ENCODE assay signal across 17 mouse cellular contexts in the genomic region with DNA sequence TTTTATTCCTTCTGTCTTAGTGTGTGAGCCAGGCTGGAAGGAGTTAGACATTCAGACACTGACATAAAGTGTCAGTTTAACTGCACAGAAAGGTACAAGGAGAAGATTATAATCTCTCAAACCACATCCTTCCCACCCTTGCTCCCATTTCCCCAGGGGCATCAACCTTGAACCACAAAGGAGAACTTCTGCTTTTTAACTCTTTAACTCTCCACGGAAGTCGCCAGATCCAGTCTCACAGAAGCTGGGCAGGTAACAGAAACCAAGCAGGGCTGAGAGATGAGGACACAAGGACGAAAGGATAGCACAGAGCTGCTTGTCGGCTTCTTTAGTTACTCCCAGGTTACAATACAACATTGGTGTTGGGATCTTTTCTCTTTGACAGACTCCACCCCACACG.
DNase-seq lines count a peak whose midpoint lies in the region; ATAC-seq lines count a peak whose summit lies in the region.
"Had no signal": no experiment of that assay in that cellular context is flagged by ENCODE, and none has a peak within 500 bp of the region (broad histone marks: within the 10 kb centered on the region; RNA-seq: fewer than 3 reads in every experiment).

No protein-coding gene starts in this region.

- H3K27ac ChIP-seq in midbrain, embryonic 11.5 days (ENCODE audit: low read depth, low read length) = no peak overlapping the region
- no peak overlapping the region for H3K27ac ChIP-seq in midbrain, embryonic 15.5 days
- H3K27ac ChIP-seq: embryonic facial prominence, embryonic 12.5 days; heart, adult 2 months; heart, embryonic 15.5 days; hindbrain, embryonic 10.5 days; layer of hippocampus, adult 2 months had no signal

- intact Hi-C loops in left cerebral cortex, postnatal 10 days (cut with DNase I) = no loop called here

- ATAC-seq in midbrain, embryonic 11.5 days (ENCODE audit: low FRiP score) = no peak
- no peak for ATAC-seq in midbrain, embryonic 15.5 days (replicated peaks)
- peak; percentile 92 to 95 for ATAC-seq in hematopoietic stem cell, adult 5-6 weeks (replicated peaks in 1 of 2; ENCODE audit: insufficient read depth in 1 of 2, low FRiP score in 2 of 2, low TSS enrichment in 1 of 2, low read depth in 1 of 2, poor library complexity in 2 of 2, severe bottlenecking in 2 of 2)

- no peaks in the 10 kb centered on the region for H3K4me1 ChIP-seq in midbrain, embryonic 11.5 days (ENCODE audit: control insufficient read depth, insufficient read depth, low read length)
- no peaks in the 10 kb centered on the region for H3K4me1 ChIP-seq in midbrain, embryonic 15.5 days
- H3K4me1 ChIP-seq: embryonic facial prominence, embryonic 12.5 days; heart, embryonic 15.5 days; hindbrain, embryonic 10.5 days had no signal

- 86% methylated on average over 5 of the region's 5 CpGs for WGBS in midbrain, embryonic 11.5 days
- 88% methylated on average over 5 of the region's 5 CpGs for WGBS in midbrain, embryonic 15.5 days

- no peaks in the 10 kb centered on the region for H3K27me3 ChIP-seq in midbrain, embryonic 11.5 days (ENCODE audit: control insufficient read depth, insufficient read depth, low read length)
- H3K27me3 ChIP-seq in midbrain, embryonic 15.5 days (replicated peaks) = no peaks in the 10 kb centered on the region
- H3K27me3 ChIP-seq: embryonic facial prominence, embryonic 12.5 days; heart, embryonic 15.5 days had no signal

- no peak overlapping the region for H3K4me2 ChIP-seq in midbrain, embryonic 11.5 days
- no peak overlapping the region for H3K4me2 ChIP-seq in midbrain, embryonic 15.5 days
- H3K4me2 ChIP-seq: embryonic facial prominence, embryonic 12.5 days; heart, embryonic 15.5 days had no signal

- no peak overlapping the region for H3K4me3 ChIP-seq in midbrain, embryonic 11.5 days (ENCODE audit: low read depth, low read length)
- H3K4me3 ChIP-seq in midbrain, embryonic 15.5 days = no peak overlapping the region
- H3K4me3 ChIP-seq: embryonic facial prominence, embryonic 12.5 days; heart, adult 2 months; heart, embryonic 15.5 days; hindbrain, embryonic 10.5 days; layer of hippocampus, adult 2 months had no signal

- H3K9ac ChIP-seq in midbrain, embryonic 11.5 days (ENCODE audit: low read length) = no peak overlapping the region
- no peak overlapping the region for H3K9ac ChIP-seq in midbrain, embryonic 15.5 days
- H3K9ac ChIP-seq: embryonic facial prominence, embryonic 12.5 days; heart, embryonic 15.5 days had no signal

- peak; percentile 26 for DNase-seq in midbrain, embryonic 11.5 days (ENCODE audit: low spot score, missing footprints)
- DNase-seq in natural killer cell, adult 2 months (ENCODE audit: low spot score in 2 of 2) = peak; percentile 11 to 23
- DNase-seq in thymus, postnatal 36 days = peak; percentile 57 to 65
- DNase-seq in ovary, postnatal 36 days (ENCODE audit: low spot score) = no peak
- no peak for DNase-seq in left cerebral cortex, postnatal 10 days (ENCODE audit: extremely low spot score in 1 of 2, low spot score in 2 of 2)
- no peak for DNase-seq in adipocyte (ENCODE audit: low spot score)
- DNase-seq: adrenal gland, postnatal 10 days; cerebellum, adult 18-20 months; heart, adult 2 months; lung, postnatal 10 days; right cerebral cortex, adult 18-20 months had no signal

- no peaks in the 10 kb centered on the region for H3K36me3 ChIP-seq in midbrain, embryonic 11.5 days (ENCODE audit: control insufficient read depth, insufficient read depth, low read length)
- no peaks in the 10 kb centered on the region for H3K36me3 ChIP-seq in midbrain, embryonic 15.5 days (replicated peaks)
- H3K36me3 ChIP-seq: embryonic facial prominence, embryonic 12.5 days; heart, embryonic 15.5 days; hindbrain, embryonic 10.5 days had no signal

- H3K9me3 ChIP-seq in midbrain, embryonic 11.5 days (ENCODE audit: control insufficient read depth, low read length) = no peaks in the 10 kb centered on the region
- no peaks in the 10 kb centered on the region for H3K9me3 ChIP-seq in midbrain, embryonic 15.5 days
- H3K9me3 ChIP-seq: embryonic facial prominence, embryonic 12.5 days; heart, embryonic 15.5 days had no signal

Comparison
In these comparisons a context has a peak if more than half of its experiments do, and no peak if none do; other contexts are left out.
1. ATAC-seq: peak in hematopoietic stem cell, adult 5-6 weeks (2 of 2); none in midbrain, embryonic 11.5 days (single experiment) and midbrain, embryonic 15.5 days (single experiment).
2. DNase-seq: peak in midbrain, embryonic 11.5 days (single experiment), natural killer cell, adult 2 months (2 of 2) and thymus, postnatal 36 days (2 of 2); none in ovary, postnatal 36 days (single experiment), left cerebral cortex, postnatal 10 days (0 of 2) and adipocyte (single experiment).